Mouse (Mus musculus) ES-E14 (cell line): Measurements from ENCODE around the gene Casc1. TPM values are rescaled to one million over a fixed set of nuclear protein-coding genes. Genes with fewer than 3 reads are reported as not detected.

Experiments
- DNase-seq: peaks from one replicate; pipeline ENCODE4 v3.0.0-alpha.2; 2013; ENCODE audit warnings: low read depth, low spot score
- H3K27ac ChIP-seq: 2 replicates; pipeline ENCODE4 v1.5.1; 2012; ENCODE audit warnings: low read depth, mild to moderate bottlenecking, low read length, moderate library complexity, mixed read lengths; ENCODE audit not compliant: poor library complexity, insufficient read depth, severe bottlenecking
- H3K36me3 ChIP-seq: 2 replicates; pipeline ENCODE4 v1.6.1; 2012; ENCODE audit warnings: mild to moderate bottlenecking, low read length, moderate library complexity, mixed read lengths; ENCODE audit not compliant: control insufficient read depth, poor library complexity, insufficient read depth, severe bottlenecking
- H3K4me1 ChIP-seq, 2 experiments: fragments of 150-350 bp in 1 of 2; sonication (generic) in 1 of 2; 2 replicates each; pipeline ENCODE4 v1.6.1; 2012; ENCODE audit warnings: low read length in 2 of 2, mild to moderate bottlenecking in 1 of 2, mixed read lengths in 1 of 2; ENCODE audit not compliant: control insufficient read depth in 2 of 2, insufficient read depth in 2 of 2, poor library complexity in 1 of 2
- H3K4me3 ChIP-seq, 2 experiments: fragments of 150-350 bp in 1 of 2; sonication (generic) in 1 of 2; 2 replicates each; pipeline ENCODE4 v1.5.1; 2012; ENCODE audit warnings: low read length in 2 of 2, low read depth in 1 of 2, mild to moderate bottlenecking in 1 of 2, mixed read lengths in 1 of 2; ENCODE audit not compliant: insufficient read depth in 1 of 2, poor library complexity in 1 of 2, severe bottlenecking in 1 of 2
- H3K9ac ChIP-seq: 2 replicates; pipeline ENCODE4 v1.6.1; 2012; ENCODE audit warnings: low read depth, mild to moderate bottlenecking, low read length, mixed read lengths; ENCODE audit not compliant: poor library complexity, insufficient read depth, severe bottlenecking
- H3K9me3 ChIP-seq: fragments of 150-350 bp; sonication (generic); 2 replicates; pipeline ENCODE4 v1.6.1; 2012; ENCODE audit warnings: low read depth, mild to moderate bottlenecking, low read length; ENCODE audit not compliant: control insufficient read depth, insufficient read depth
- CHD2 ChIP-seq: IDR thresholded peaks from 2 replicates; pipeline ENCODE4 v1.6.1; 2014; ENCODE audit warnings: mild to moderate bottlenecking, low read depth, low read length, inconsistent platforms
- HCFC1 ChIP-seq: IDR thresholded peaks from 2 replicates; pipeline ENCODE4 v1.6.1; 2012; ENCODE audit warnings: low read length, inconsistent platforms, borderline replicate concordance; ENCODE audit not compliant: insufficient read depth
- MAFK ChIP-seq: IDR thresholded peaks from 2 replicates; pipeline ENCODE4 v1.6.1; 2014; ENCODE audit warnings: mild to moderate bottlenecking, low read depth, low read length, inconsistent platforms; ENCODE audit not compliant: insufficient read depth
- ZC3H11A ChIP-seq: IDR thresholded peaks from 2 replicates; pipeline ENCODE4 v1.6.1; 2012; ENCODE audit warnings: low read depth, mild to moderate bottlenecking, inconsistent platforms, low read length, borderline replicate concordance
- ZNF384 ChIP-seq: IDR thresholded peaks from 2 replicates; pipeline ENCODE4 v1.6.1; 2012; ENCODE audit warnings: low read depth, low read length, inconsistent platforms
- in situ Hi-C, 2 experiments: fragments of 600-800 bp; cut with MboI; formaldehyde crosslinking; loops; one replicate each; pipeline ENCODE4 v1.15.1; 2025; ENCODE audit warnings: low sequenced_read_pairs in 2 of 2, inconsistent platforms in 1 of 2; ENCODE audit not compliant: unreplicated experiment in 2 of 2
- total RNA-seq: library from RNA; depleted of rRNA; stranded (reverse); fragments of 300-350 nt; gene quantifications from 2 replicates; pipeline ENCODE4 v1.2.3, GENCODE M21; 2012

The Casc1 gene
- total RNA-seq, 1 experiment, result 0.80 TPM

- no peak for TF ChIP-seq ZNF384
- TF ChIP-seq HCFC1, result no peak
- no peak for TF ChIP-seq CHD2
- no peak for TF ChIP-seq MAFK
- no peak for TF ChIP-seq ZC3H11A
- H3K9me3 ChIP-seq, result no peaks in the 10 kb centered on the region
- no peak overlapping the region for H3K9ac ChIP-seq
- in situ Hi-C loops, result no loop called here
- no peak for DNase-seq
- no peak overlapping the region for H3K4me3 ChIP-seq
- H3K27ac ChIP-seq, result no peak overlapping the region
- peaks cover 2 to 17% of the 10 kb centered on the region in 2 experiments for H3K4me1 ChIP-seq
- H3K36me3 ChIP-seq, result no peaks in the 10 kb centered on the region
Observed at GRCm38 (mm10) chr6:145140706-145141105, 70.1 kb downstream of the Casc1 start.

- in situ Hi-C loops, result no loop called here
Observed at GRCm38 (mm10) chr6:145139776-145140475, 70.9 kb downstream of the Casc1 start.

GRCm38 (mm10) chr6:145139236-145139635, 71.6 kb downstream of the Casc1 start:
- in situ Hi-C loops, result no loop called here
- Histone ChIP-seq H3K4me1 (peaks cover 1 to 8% of the 10 kb centered on the region in 2 experiments; a peak in 1 of 4 replicates), H3K27ac (no peak overlapping the region), H3K36me3 (no peaks in the 10 kb centered on the region), H3K4me3 (no peak overlapping the region), H3K9me3 (no peaks in the 10 kb centered on the region), H3K9ac (no peak overlapping the region)
- DNase-seq, result no peak
- no peak for TF ChIP-seq ZC3H11A

More at GRCm38 (mm10) chr6:145139776-145140475, 70.9 kb downstream of the Casc1 start:
- H3K27ac ChIP-seq, result no peak overlapping the region
- DNase-seq, result no peak
- peaks cover 1 to 12% of the 10 kb centered on the region in 2 experiments; a peak in 2 of 4 replicates for H3K4me1 ChIP-seq
- no peaks in the 10 kb centered on the region for H3K9me3 ChIP-seq
- TF ChIP-seq ZNF384 (no peak), CHD2 (no peak), HCFC1 (no peak), ZC3H11A (no peak), MAFK (no peak)
- H3K4me3 ChIP-seq, result no peak overlapping the region
- no peaks in the 10 kb centered on the region for H3K36me3 ChIP-seq
- H3K9ac ChIP-seq, result no peak overlapping the region

DNA sequence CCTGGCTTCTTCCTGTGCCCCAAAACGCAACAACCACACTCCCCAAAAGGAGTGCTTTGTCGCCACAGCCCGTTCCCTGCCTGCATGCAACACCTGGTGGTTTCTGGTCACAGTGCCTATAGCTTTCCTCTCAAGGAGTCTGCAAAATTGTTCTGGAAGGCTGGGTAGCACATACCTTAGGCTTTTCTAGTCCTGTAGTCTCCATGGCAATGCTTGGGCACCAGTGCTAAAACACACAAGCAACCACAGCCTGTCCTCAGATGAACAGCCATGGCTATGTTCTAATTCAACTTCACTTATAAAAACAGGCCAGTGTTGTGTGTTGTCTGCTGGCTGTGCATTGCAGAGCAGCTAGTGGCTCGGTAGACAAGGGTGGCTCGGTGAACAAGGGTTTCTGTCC, 74.0 kb downstream of the Casc1 start:
- no peak for DNase-seq
- H3K9me3 ChIP-seq, result no peaks in the 10 kb centered on the region
- peaks cover 1 to 8% of the 10 kb centered on the region in 2 experiments; a peak in 1 of 4 replicates for H3K4me1 ChIP-seq
- TF ChIP-seq HCFC1, result no peak
- H3K4me3 ChIP-seq, result no peak overlapping the region
- in situ Hi-C loops, result no loop called here
- no peak overlapping the region for H3K9ac ChIP-seq
- no peak overlapping the region for H3K27ac ChIP-seq
- H3K36me3 ChIP-seq, result no peaks in the 10 kb centered on the region

- no peak for TF ChIP-seq MAFK
- TF ChIP-seq ZNF384, result no peak
- no peak for TF ChIP-seq ZC3H11A
- no peak for TF ChIP-seq CHD2
- TF ChIP-seq HCFC1, result no peak
- no peak for DNase-seq
- no peaks in the 10 kb centered on the region for H3K9me3 ChIP-seq
- H3K4me1 ChIP-seq, result peaks cover 1 to 4% of the 10 kb centered on the region in 2 experiments; a peak in 1 of 4 replicates
- in situ Hi-C loops, result no loop called here
- no peaks in the 10 kb centered on the region for H3K36me3 ChIP-seq
- H3K27ac ChIP-seq, result no peak overlapping the region
- no peak overlapping the region for H3K9ac ChIP-seq
- H3K4me3 ChIP-seq, result no peak overlapping the region
Observed at GRCm38 (mm10) chr6:145135804-145136203, 75.0 kb downstream of the Casc1 start.
